9 mouse cellular contexts compared by ENCODE assay signal in the genomic region with DNA sequence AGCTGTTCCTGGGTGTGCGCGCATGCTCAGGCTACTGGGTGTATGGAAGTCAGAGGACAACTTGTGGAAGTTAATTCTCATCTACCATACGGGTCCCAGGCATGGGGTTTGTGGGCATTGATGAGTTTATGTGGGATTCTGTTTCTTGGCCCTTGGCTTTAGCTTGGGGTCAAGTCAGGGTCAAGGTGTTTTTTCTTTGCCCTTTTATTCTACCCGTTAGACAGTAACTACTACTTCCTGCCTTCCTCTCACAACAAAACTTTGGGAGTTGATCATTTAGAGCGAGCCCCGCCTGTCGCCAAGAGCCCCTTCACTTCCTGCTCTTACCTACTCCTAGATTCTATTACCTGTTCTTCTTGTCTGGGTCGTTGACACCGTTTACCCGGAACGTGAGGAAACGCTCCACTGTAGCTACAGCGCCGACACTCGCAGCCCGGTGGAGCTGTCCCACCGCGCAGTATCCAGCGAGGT. TPM values are rescaled to one million over a fixed set of nuclear protein-coding genes. Genes with fewer than 3 reads are reported as not detected.
A peak's percentile ranks its signal among the peaks of the same experiment; 100 is the strongest.
DNase-seq lines count a peak whose midpoint lies in the region; ATAC-seq and TF ChIP-seq lines count a peak whose summit lies in the region.
"Had no signal": no experiment of that assay in that cellular context is flagged by ENCODE, and none has a peak within 500 bp of the region (broad histone marks: within the 10 kb centered on the region; RNA-seq: fewer than 3 reads in every experiment).

No protein-coding gene starts in this region.

- no peak for ATAC-seq in heart, embryonic 16.5 days (replicated peaks; ENCODE audit: extremely low read depth, insufficient read depth, low FRiP score)
- no peak for ATAC-seq in hindbrain, embryonic 13.5 days (ENCODE audit: low FRiP score)
- ATAC-seq in midbrain, embryonic 12.5 days (ENCODE audit: low FRiP score, low read depth), result no peak

- H3K36me3 ChIP-seq in heart, embryonic 16.5 days (ENCODE audit: control insufficient read depth, insufficient read depth), result no peaks in the 10 kb centered on the region
- peaks cover 1% of the 10 kb centered on the region; the same call in 1 of the 2 replicates for H3K36me3 ChIP-seq in ES-E14 (ENCODE audit: control insufficient read depth, insufficient read depth, low read length, poor library complexity, severe bottlenecking)
- no peaks in the 10 kb centered on the region for H3K36me3 ChIP-seq in hindbrain, embryonic 13.5 days
- H3K36me3 ChIP-seq in midbrain, embryonic 12.5 days, result no peaks in the 10 kb centered on the region

- peak overlapping the region; percentile 85 for H3K4me2 ChIP-seq in heart, embryonic 16.5 days (ENCODE audit: low read depth, low read length)
- H3K4me2 ChIP-seq in hindbrain, embryonic 13.5 days, result peak overlapping the region; percentile 85
- peak overlapping the region; percentile 81 for H3K4me2 ChIP-seq in midbrain, embryonic 12.5 days (replicated peaks)

- H3K9ac ChIP-seq in heart, embryonic 16.5 days (ENCODE audit: low read length), result peak overlapping the region; percentile 3; the same call in 1 of the 2 replicates
- no peak overlapping the region for H3K9ac ChIP-seq in ES-E14 (ENCODE audit: insufficient read depth, low read depth, low read length, poor library complexity, severe bottlenecking)
- H3K9ac ChIP-seq in hindbrain, embryonic 13.5 days, result peak overlapping the region; percentile 64
- peak overlapping the region; percentile 44; the same call in 1 of the 2 replicates for H3K9ac ChIP-seq in midbrain, embryonic 12.5 days (replicated peaks)

- H3K4me3 ChIP-seq in heart, embryonic 16.5 days (ENCODE audit: low read length), result peak overlapping the region; percentile 51
- peak overlapping the region; percentile 47 to 49; a peak in 3 of 4 replicates for H3K4me3 ChIP-seq in ES-E14 (ENCODE audit: insufficient read depth in 1 of 2, low read depth in 1 of 2, low read length in 2 of 2, poor library complexity in 1 of 2, severe bottlenecking in 1 of 2)
- peak overlapping the region; percentile 47 for H3K4me3 ChIP-seq in hindbrain, embryonic 13.5 days
- peak overlapping the region; percentile 43 for H3K4me3 ChIP-seq in midbrain, embryonic 12.5 days

- 16% methylated on average over 19 of the region's 19 CpGs for WGBS in heart, embryonic 16.5 days
- WGBS in hindbrain, embryonic 13.5 days, result 13% methylated on average over 19 of the region's 19 CpGs
- 15% methylated on average over 19 of the region's 19 CpGs for WGBS in midbrain, embryonic 12.5 days

- in situ Hi-C loops in ES-E14 (cut with MboI; ENCODE audit: low sequenced_read_pairs in 2 of 2, unreplicated experiment in 2 of 2), result no loop called here

- no peaks in the 10 kb centered on the region for H3K9me3 ChIP-seq in heart, embryonic 16.5 days (replicated peaks; ENCODE audit: control insufficient read depth, low read length)
- peaks cover 15% of the 10 kb centered on the region for H3K9me3 ChIP-seq in ES-E14 (ENCODE audit: control insufficient read depth, insufficient read depth, low read depth, low read length)
- H3K9me3 ChIP-seq in hindbrain, embryonic 13.5 days, result no peaks in the 10 kb centered on the region
- no peaks in the 10 kb centered on the region for H3K9me3 ChIP-seq in midbrain, embryonic 12.5 days

- no peak for DNase-seq in heart, adult 11 months
- DNase-seq in ES-E14 (ENCODE audit: low read depth, low spot score), result peak; percentile 22
- no peak for DNase-seq in cerebellum, adult 11-12 months
- no peak for DNase-seq in frontal cortex, postnatal 36 days (ENCODE audit: low spot score in 2 of 2)
- no peak for DNase-seq in cerebellum, adult 9-11 months

- no peaks in the 10 kb centered on the region; the same call in 1 of the 2 replicates for H3K27me3 ChIP-seq in heart, embryonic 16.5 days (ENCODE audit: control insufficient read depth, insufficient read depth, low read length)
- H3K27me3 ChIP-seq in hindbrain, embryonic 13.5 days, result peaks cover 9% of the 10 kb centered on the region; the same call in 1 of the 2 replicates
- peaks cover 7% of the 10 kb centered on the region; the same call in 1 of the 2 replicates for H3K27me3 ChIP-seq in midbrain, embryonic 12.5 days

- H3K27ac ChIP-seq in heart, embryonic 16.5 days (ENCODE audit: low read length), result no peak overlapping the region
- H3K27ac ChIP-seq in ES-E14 (ENCODE audit: insufficient read depth, low read depth, low read length, poor library complexity, severe bottlenecking), result peak overlapping the region; percentile 31; the same call in 1 of the 2 replicates
- H3K27ac ChIP-seq in hindbrain, embryonic 13.5 days, result no peak overlapping the region
- no peak overlapping the region for H3K27ac ChIP-seq in midbrain, embryonic 12.5 days (replicated peaks)

- H3K4me1 ChIP-seq in heart, embryonic 16.5 days (ENCODE audit: control insufficient read depth, insufficient read depth, low read length), result peaks cover 8% of the 10 kb centered on the region; the same call in 1 of the 2 replicates
- no peaks in the 10 kb centered on the region; a peak in 1 of 4 replicates for H3K4me1 ChIP-seq in ES-E14 (ENCODE audit: control insufficient read depth in 2 of 2, insufficient read depth in 2 of 2, low read length in 2 of 2, poor library complexity in 1 of 2)
- peaks cover 12% of the 10 kb centered on the region for H3K4me1 ChIP-seq in hindbrain, embryonic 13.5 days (replicated peaks)
- peaks cover 10% of the 10 kb centered on the region for H3K4me1 ChIP-seq in midbrain, embryonic 12.5 days

TF ChIP-seq in ES-E14, 5 proteins besides CTCF, POLR2A, EP300 and RAD21:
- TF ChIP-seq MAFK (IDR thresholded peaks at IDR 0.05; ENCODE audit: insufficient read depth, low read depth, low read length) (no peak), CHD2 (IDR thresholded peaks at IDR 0.05; ENCODE audit: low read depth, low read length) (no peak), HCFC1 (IDR thresholded peaks at IDR 0.05; ENCODE audit: borderline replicate concordance, insufficient read depth, low read length) (no peak), ZNF384 (IDR thresholded peaks at IDR 0.05; ENCODE audit: low read depth, low read length) (no peak), ZC3H11A (IDR thresholded peaks at IDR 0.05; ENCODE audit: borderline replicate concordance, low read depth, low read length) (no peak)

RNA-seq across cellular contexts. Expression of a gene that starts 0.3 kb away (rescaled TPM):
- not detected in 2 replicates for polyA plus RNA-seq in heart, embryonic 16.5 days (2015; fragmentation: Nextera tagmentation; extraction: Ambion mirVana)
- not detected in 2 replicates for total RNA-seq in ES-E14 (2012; rRNA removed)
- polyA plus RNA-seq in hindbrain, embryonic 13.5 days (2015; fragmentation: Nextera tagmentation; extraction: Ambion mirVana), result not detected in 2 replicates
- not detected in 2 replicates for polyA plus RNA-seq in midbrain, embryonic 12.5 days (2016; fragmentation: Nextera tagmentation; extraction: Ambion mirVana)
- total RNA-seq: common myeloid progenitor, adult 5-6 weeks had no signal

RNA-seq across cellular contexts. Expression of a gene that starts 26.7 kb away (rescaled TPM):
- polyA plus RNA-seq in heart, embryonic 16.5 days (2015; fragmentation: Nextera tagmentation; extraction: Ambion mirVana), result 9.2 and 14.4 TPM in 2 replicates
- 350 and 387 TPM in 2 replicates for total RNA-seq in ES-E14 (2012; rRNA removed)
- polyA plus RNA-seq in hindbrain, embryonic 13.5 days (2015; fragmentation: Nextera tagmentation; extraction: Ambion mirVana), result 6.5 and 7.4 TPM in 2 replicates
- polyA plus RNA-seq in midbrain, embryonic 12.5 days (2016; fragmentation: Nextera tagmentation; extraction: Ambion mirVana), result 21.3 and 23.4 TPM in 2 replicates
